Mouse (Mus musculus): ENCODE data around the gene Lrrc18. TPM values are rescaled to one million over a fixed set of nuclear protein-coding genes. Genes with fewer than 3 reads are reported as not detected.

Gene Lrrc18
- polyA plus RNA-seq (2012; rRNA removed) = 0.15 and 0.19 TPM in 2 replicates

- 86% methylated on average over 2 of the region's 2 CpGs for WGBS
- DNase-seq (ENCODE audit: low read depth, low spot score) = no peak
Observed at GRCm38 (mm10) chr14:32991082-32991481, at the start of gene Lrrc18. Gene Lrrc18 (plus strand): TSS chr14:32991382.

DNA sequence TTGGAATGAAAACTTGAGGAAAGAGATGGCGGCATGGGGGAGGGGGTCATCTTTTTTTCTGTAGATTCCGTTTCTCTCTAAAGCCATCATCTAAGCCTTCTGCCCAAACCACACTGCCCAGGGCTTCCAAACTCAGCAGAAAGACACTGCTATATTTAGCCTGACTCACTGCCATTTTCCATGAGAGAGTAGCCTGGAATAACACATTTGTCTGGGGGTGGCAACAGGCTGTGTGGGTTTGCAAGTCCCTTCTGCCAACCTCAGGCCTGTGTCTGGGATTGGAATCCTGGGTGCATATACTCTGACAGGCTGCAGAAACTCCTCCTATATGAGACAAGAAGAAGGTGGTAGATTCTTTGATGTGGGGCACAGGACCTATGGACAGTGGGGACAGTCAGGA, 43.7 kb upstream of the Lrrc18 start:
- WGBS = 88% methylated on average over 2 of the region's 2 CpGs
- DNase-seq (ENCODE audit: low read depth, low spot score) = no peak

DNA sequence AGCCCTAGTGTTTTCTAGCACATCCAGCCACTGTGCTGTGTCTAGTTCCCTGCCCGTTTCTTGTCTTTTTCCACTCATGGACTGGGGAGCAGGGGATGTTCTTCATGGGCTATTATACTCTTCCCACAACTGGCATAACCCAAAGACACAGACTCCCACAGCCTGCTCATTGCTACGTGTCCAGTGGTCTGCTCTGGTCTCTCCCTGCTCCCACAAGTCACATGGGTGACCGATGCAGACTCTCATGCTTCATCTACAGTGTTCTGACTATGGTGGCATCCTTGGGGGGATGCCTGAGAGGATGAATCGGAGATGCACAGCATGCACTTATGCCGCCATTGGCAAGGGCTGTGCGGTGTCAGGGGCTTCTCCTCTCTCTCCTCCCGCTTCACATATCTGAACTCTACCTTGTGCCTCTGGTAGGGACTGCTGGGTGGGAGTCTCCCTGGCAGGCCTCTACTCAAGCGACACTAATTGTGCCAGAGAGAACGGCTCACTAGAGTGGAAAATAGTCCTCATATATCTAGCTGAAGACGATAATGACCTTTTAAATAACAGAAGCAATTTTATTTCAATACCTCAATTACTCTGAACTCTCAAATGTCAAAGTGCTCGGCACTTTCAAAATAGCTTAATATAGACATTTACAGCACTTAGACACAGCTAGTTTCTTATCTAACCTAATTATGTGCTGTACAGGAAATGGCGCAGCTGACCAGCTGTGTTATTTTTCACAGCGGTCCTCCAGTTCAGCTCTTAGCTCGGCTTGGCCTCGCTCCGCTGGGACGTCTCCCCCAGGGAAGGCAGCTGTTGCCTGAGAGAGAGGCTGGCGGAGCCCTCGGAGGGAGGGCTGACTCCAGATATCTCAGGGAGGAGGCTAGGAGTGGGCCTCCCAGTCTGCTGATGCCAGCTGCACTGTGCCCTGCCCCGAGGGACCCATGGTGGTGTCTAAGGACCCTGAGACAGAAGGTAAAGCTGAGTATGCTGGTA, 40.6 kb upstream of the Lrrc18 start:
- DNase-seq (ENCODE audit: low read depth, low spot score) = no peak
- WGBS = 56% methylated on average over 20 of the region's 20 CpGs

DNA sequence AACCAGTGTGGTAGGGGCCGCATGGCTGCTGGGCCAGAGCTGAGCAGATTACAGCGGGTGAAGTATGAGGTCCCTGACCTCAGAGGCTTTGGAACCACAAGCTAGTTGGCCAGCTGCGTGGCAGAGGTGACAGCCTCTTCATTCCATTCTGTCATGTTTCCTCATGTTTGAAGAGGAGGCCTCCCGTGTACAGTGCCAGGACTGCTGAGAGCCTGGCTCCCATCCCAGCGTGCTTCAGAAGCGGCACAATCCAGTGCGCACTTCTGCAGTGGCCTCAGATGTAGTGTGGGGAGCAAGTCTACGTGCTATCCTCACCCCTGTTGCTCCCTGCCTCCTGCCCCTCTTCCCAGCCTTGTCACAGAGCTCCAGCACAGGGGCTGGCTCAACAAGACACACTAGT, 34.7 kb upstream of the Lrrc18 start:
- DNase-seq (ENCODE audit: low read depth, low spot score) = no peak
- WGBS = 57% methylated on average over 8 of the region's 8 CpGs

DNA sequence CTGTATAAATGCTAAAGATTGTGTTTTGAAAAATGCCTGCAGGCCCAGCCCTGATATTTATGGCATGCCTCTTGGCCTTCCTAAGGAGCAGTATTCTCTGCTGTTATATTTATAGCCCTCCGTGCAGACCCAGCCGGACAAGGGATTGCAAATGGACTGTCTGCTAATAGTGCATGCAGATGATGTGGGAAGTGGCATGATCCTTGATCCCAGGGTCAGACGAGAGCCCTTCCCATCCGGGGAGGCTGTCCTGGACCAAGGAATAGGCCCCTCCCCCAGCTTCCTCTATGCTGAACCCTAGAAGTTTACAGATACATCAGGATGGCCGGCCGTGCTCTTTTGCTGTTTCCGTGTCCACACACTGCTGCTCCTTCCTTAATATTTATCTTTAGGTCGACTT, 32.5 kb upstream of the Lrrc18 start:
- no peak for DNase-seq (ENCODE audit: low read depth, low spot score)
- 53% methylated on average over 8 of the region's 8 CpGs for WGBS

GRCm38 (mm10) chr14:32960481-32960880, 30.7 kb upstream of the Lrrc18 start:
- peak; percentile 4 for DNase-seq (ENCODE audit: low read depth, low spot score)

DNA sequence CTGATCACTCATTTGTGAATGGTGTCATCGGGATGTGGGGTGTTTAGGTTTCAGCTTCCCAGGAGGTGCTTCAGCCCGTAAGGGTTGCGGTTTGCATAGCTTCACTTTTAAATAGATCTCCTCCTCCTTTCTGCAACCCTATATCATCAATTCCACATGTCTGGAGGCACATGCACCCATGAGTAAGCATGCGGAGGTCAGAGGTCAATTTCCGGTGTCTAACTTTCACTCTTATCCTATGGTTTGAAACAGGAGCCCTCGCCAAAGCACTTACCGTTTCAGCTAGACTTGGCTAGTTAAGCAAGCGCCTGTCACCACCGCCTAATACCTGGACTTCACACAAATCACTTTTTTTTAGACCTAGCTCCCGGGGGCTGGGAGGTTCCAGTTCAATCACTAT, 26.4 kb upstream of the Lrrc18 start:
- DNase-seq (ENCODE audit: low read depth, low spot score) = no peak
- 87% methylated on average over 10 of the region's 10 CpGs for WGBS

More at GRCm38 (mm10) chr14:32960481-32960880, 30.7 kb upstream of the Lrrc18 start:
- 39% methylated on average over 5 of the region's 5 CpGs for WGBS

DNA sequence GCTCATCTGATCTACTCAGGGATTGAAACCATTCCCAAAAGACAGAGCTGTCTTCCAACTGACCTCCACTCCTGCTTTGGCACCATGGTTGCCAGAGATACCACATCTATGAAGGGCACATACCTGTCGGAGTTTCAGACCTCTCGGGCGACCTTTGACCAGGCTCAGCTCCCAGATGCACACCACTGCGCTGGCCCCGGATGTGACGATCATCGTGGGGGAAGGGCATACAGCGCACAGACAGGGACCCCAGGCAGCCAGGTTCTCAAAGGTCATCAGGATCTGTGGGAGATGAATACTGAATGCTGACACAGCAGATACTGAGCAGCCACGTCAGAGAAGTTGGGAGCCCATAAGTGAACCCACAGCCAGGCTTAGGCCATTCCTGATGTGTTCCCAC, 20.5 kb upstream of the Lrrc18 start:
- no peak for DNase-seq (ENCODE audit: low read depth, low spot score)
- 65% methylated on average over 9 of the region's 9 CpGs for WGBS

DNA sequence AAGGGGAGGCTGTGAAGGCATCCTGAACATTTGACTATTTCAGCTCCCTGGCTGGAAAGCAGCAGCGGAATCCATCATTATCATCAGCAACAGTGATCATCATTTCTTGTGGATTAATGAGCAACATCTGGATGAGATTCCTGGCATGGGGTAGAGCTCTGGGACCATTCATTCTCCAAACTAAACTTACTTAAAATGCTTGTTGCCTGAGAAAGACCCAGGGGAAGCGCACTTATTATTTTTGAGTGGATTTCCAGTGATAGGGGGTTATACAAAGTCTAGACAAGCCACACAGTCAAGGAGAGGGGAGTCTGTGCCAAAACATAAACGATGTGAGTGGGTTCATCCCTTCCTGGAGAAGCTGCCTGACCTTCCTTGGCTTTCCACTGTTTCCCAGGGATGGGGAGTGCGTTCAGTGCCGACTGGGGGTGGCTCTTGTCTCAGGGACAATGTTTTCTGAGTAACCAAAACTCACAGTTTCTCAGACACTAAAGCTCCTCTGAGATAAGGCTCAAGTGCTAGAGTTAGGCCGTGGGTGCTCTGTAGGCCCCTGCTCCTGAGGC, 6.9 kb upstream of the Lrrc18 start:
- 67% methylated on average over 6 of the region's 6 CpGs for WGBS
- DNase-seq (ENCODE audit: low read depth, low spot score) = no peak

DNA sequence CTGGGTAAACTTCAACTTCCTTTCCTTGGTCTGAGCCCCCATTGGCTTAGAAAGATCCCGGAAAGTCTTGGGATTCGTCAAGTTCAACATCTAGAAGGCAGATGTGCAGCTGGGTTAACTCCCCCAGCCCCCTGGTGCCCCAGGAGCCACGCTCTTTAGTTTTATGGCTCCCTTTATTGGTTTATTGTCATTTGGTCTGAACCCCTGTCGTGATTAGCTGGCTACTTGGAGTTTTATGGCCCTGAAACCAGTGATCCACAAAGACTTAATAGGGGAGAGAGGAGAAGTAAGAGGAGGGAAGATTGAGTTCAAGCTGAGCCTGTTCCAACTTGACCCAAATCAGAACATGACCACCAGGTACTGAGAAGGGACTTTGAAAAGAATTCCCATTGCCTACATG, 4.5 kb upstream of the Lrrc18 start:
- 24% methylated on average over 4 of the region's 4 CpGs for WGBS
- no peak for DNase-seq (ENCODE audit: low read depth, low spot score)

GRCm38 (mm10) chr14:32994954-32995636, 3.9 kb downstream of the Lrrc18 start:
- DNase-seq (ENCODE audit: low read depth, low spot score) = peak; percentile 10
- WGBS = 14% methylated on average over 10 of the region's 10 CpGs

DNA sequence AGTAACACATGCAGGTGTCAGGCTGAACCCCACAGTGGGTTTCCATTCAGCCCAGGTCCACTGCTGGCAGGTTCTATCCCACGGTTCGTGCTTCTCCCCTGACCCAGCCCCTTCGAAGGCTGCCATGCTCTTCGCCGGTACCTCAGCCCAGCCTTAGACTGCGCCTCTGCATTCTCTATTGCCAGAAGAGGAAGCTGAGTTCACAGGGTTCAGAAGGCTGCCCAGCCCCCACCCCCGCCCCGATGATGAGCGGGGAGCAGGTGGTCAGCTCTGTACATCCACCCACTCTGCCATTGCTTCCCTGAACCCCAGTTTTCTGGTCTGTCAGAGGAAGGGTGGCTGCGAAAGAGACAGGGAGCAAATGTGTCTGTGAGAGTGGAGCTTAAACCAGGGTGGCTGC, 8.3 kb downstream of the Lrrc18 start:
- 60% methylated on average over 10 of the region's 10 CpGs for WGBS
- no peak for DNase-seq (ENCODE audit: low read depth, low spot score)

GRCm38 (mm10) chr14:33000112-33000979, 9.2 kb downstream of the Lrrc18 start:
- 54% methylated on average over 8 of the region's 8 CpGs for WGBS
- DNase-seq (ENCODE audit: low read depth, low spot score) = no peak

DNA sequence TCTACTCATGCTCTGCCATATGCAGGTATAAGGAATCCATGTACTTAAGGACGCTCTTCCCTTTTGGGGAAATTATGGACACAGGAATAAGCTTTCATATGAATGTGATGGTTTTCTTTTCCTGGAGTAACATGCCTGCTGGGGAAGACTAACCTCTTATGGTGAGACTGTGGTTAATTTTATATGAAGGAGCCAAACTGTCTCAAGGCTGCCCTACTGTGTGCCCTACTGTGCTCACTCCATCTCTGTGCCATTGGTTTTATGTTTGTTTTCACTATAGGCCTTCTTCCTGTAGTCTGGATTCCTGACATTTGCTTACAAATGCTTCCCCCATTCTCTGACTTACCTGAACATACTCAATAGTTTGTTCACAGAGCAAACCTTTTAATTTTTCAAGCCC, 13.9 kb downstream of the Lrrc18 start:
- 97% methylated on average over 1 of the region's 1 CpGs for WGBS
- no peak for DNase-seq (ENCODE audit: low read depth, low spot score)

- 64% methylated on average over 1 of the region's 1 CpGs for WGBS
- DNase-seq (ENCODE audit: low read depth, low spot score) = no peak
Observed at GRCm38 (mm10) chr14:33007638-33008037, 16.5 kb downstream of the Lrrc18 start.

DNA sequence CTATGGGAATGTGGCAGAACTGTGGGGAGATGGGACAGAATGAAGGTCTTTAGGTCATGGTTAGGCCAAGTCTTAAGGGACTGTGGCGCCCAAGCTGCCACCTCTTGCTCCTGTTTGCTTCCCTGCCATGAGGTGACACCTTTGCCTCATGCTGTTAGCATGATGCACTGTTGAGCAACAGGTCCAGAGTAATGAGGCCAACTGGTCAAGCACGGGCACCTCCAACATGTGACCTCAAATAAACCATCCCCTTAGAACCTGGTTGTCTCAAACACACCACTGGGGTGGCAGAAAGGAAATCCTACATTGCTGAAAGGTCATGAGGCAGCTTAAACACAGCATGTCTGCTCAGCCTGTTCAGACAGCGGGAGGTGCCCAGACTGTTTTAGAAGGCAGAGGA, 27.9 kb downstream of the Lrrc18 start:
- DNase-seq (ENCODE audit: low read depth, low spot score) = no peak
- WGBS = 81% methylated on average over 3 of the region's 3 CpGs

- WGBS = 70% methylated on average over 5 of the region's 5 CpGs
- DNase-seq (ENCODE audit: low read depth, low spot score) = no peak
Observed at GRCm38 (mm10) chr14:33019606-33020005, 28.4 kb downstream of the Lrrc18 start.

DNA sequence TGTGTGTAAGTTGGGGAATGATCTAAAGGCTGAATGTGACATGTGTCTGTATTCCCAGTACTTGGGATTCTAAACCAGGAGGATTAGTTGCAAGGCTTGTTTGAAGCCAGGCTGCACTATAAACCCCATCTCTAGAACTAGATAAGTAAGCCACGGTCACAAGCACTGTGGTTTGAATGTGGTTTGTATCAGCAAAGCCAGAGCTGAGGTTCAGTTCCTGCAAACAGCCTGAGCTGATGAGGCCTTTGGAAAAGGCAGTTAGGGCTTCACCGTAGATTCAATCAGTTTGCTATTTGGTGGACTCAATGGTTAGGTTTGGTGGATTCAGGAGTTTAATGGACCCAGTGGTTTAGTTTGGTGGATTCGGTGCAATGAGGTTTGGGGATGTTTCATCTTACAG, 39.7 kb downstream of the Lrrc18 start:
- 78% methylated on average over 3 of the region's 3 CpGs for WGBS
- no peak for DNase-seq (ENCODE audit: low read depth, low spot score)

- 39% methylated on average over 6 of the region's 6 CpGs for WGBS
- no peak for DNase-seq (ENCODE audit: low read depth, low spot score)
Observed at GRCm38 (mm10) chr14:33033424-33033823, 42.2 kb downstream of the Lrrc18 start.

GRCm38 (mm10) chr14:33035386-33035785, 44.2 kb downstream of the Lrrc18 start:
- DNase-seq (ENCODE audit: low read depth, low spot score) = no peak
- 54% methylated on average over 5 of the region's 5 CpGs for WGBS

Measured in large intestine, adult 2 months (tissue).